Mouse (Mus musculus) forebrain, embryonic 11.5 days (tissue): ENCODE measurements around the gene Zfp366. TPM values are rescaled to one million over a fixed set of nuclear protein-coding genes. Genes with fewer than 3 reads are reported as not detected.

Experiments used
- ATAC-seq: fragments of 200-750 bp; cut with Nextera tagmentation; replicated peaks from 2 replicates; pipeline ENCODE4 v1.8.0; 2017; ENCODE audit warnings: moderate TSS enrichment; ENCODE audit not compliant: low FRiP score
- DNase-seq: peaks from one replicate; pipeline ENCODE4 v3.0.0-alpha.2; 2017; ENCODE audit warnings: low spot score
- H3K27ac ChIP-seq: fragments of 300-500 bp; sonication (generic); 2 replicates; pipeline ENCODE4 v1.5.1; 2014; ENCODE audit warnings: low read depth, low read length
- H3K27me3 ChIP-seq: fragments of 300-500 bp; sonication (generic); 2 replicates; pipeline ENCODE4 v1.6.1; 2014; ENCODE audit warnings: mild to moderate bottlenecking, low read length, mixed read lengths; ENCODE audit not compliant: control insufficient read depth, insufficient read depth
- H3K36me3 ChIP-seq: fragments of 300-500 bp; sonication (generic); 2 replicates; pipeline ENCODE4 v1.6.1; 2014; ENCODE audit warnings: mild to moderate bottlenecking, low read length, moderate library complexity, mixed read lengths; ENCODE audit not compliant: control insufficient read depth, insufficient read depth
- H3K4me1 ChIP-seq: fragments of 300-500 bp; sonication (generic); replicated peaks from 2 replicates; pipeline ENCODE4 v1.6.1; 2014; ENCODE audit warnings: low read length, mixed read lengths; ENCODE audit not compliant: control insufficient read depth, insufficient read depth
- H3K4me2 ChIP-seq: fragments of 300-500 bp; sonication (generic); 2 replicates; pipeline ENCODE4 v1.6.1; 2014; ENCODE audit warnings: low read depth, mild to moderate bottlenecking, low read length, moderate library complexity, mixed read lengths; ENCODE audit not compliant: severe bottlenecking
- H3K4me3 ChIP-seq: fragments of 300-500 bp; sonication (generic); 2 replicates; pipeline ENCODE4 v1.5.1; 2014; ENCODE audit warnings: low read depth, low read length
- H3K9ac ChIP-seq: fragments of 300-500 bp; sonication (generic); 2 replicates; pipeline ENCODE4 v1.6.1; 2014; ENCODE audit warnings: low read length
- H3K9me3 ChIP-seq: fragments of 300-500 bp; sonication (generic); 2 replicates; pipeline ENCODE4 v1.6.1; 2016; ENCODE audit warnings: low read length, mixed read lengths; ENCODE audit not compliant: control insufficient read depth
- WGBS: fragments of 180-500 bp; shearing (Covaris S2); extraction: QIAGEN DNeasy Blood & Tissue Kit; methylation state at CpG from one replicate; pipeline ENCODE4 v1.1.7; 2014; 5-methylcytosine and 5-hydroxymethylcytosine counted together
- polyA plus RNA-seq: library from polyadenylated mRNA; unstranded; fragments of >200 nt; fragmentation: Nextera tagmentation; extraction: Ambion mirVana; gene quantifications from 2 replicates; pipeline ENCODE4 v1.2.1, GENCODE M21; 2014

Gene Zfp366
- polyA plus RNA-seq, 1 experiment from 2014 or later = 0.72 TPM

GRCm38 (mm10) chr13:99237122-99237521 is 52.5 kb downstream of the Zfp366 start:
- Histone ChIP-seq H3K4me1 (peaks cover 6% of the 10 kb centered on the region; the same call in 1 of the 2 replicates), H3K9ac (no peak overlapping the region), H3K9me3 (no peaks in the 10 kb centered on the region), H3K4me2 (no peak overlapping the region), H3K4me3 (no peak overlapping the region), H3K27ac (no peak overlapping the region), H3K27me3 (no peaks in the 10 kb centered on the region), H3K36me3 (no peaks in the 10 kb centered on the region)
- DNase-seq (no peak), ATAC-seq (no peak)
- WGBS = 84% methylated on average over 5 of the region's 5 CpGs

DNA sequence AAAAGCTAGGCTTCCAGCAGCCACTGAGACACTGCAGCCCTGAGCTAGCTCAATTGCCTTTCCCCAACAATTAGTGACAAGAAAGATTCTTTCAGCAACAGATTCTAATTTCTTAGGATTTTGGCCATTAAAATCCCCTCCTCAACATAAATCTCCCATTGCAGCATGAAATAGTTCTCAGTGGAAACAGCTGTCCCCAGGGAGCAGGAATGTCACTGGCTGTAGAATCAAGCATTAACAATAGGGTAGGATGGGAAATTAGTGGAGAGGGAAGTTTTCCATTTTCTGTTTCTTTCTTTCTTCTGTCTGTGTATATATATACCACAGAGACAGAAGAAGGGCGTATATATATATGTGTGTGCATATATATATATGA is 53.2 kb downstream of the Zfp366 start:
- Histone ChIP-seq H3K27ac (no peak overlapping the region), H3K27me3 (no peaks in the 10 kb centered on the region), H3K4me2 (no peak overlapping the region), H3K9me3 (no peaks in the 10 kb centered on the region), H3K4me3 (no peak overlapping the region), H3K9ac (no peak overlapping the region), H3K4me1 (peaks cover 6% of the 10 kb centered on the region; the same call in 1 of the 2 replicates), H3K36me3 (no peaks in the 10 kb centered on the region)
- no peak for DNase-seq
- no peak for ATAC-seq
- 86% methylated on average over 1 of the region's 1 CpGs for WGBS

- 67% methylated on average over 10 of the region's 10 CpGs for WGBS
- no peak overlapping the region for H3K27ac ChIP-seq
- H3K36me3 ChIP-seq = no peaks in the 10 kb centered on the region
- DNase-seq (peak; percentile 59), ATAC-seq (no peak)
- H3K9ac ChIP-seq = no peak overlapping the region
- H3K27me3 ChIP-seq = no peaks in the 10 kb centered on the region
- no peak overlapping the region for H3K4me2 ChIP-seq
- no peak overlapping the region for H3K4me3 ChIP-seq
- H3K4me1 ChIP-seq = peaks cover 6% of the 10 kb centered on the region; the same call in 1 of the 2 replicates
- H3K9me3 ChIP-seq = no peaks in the 10 kb centered on the region
Measured at GRCm38 (mm10) chr13:99238217-99239160, 53.9 kb downstream of the Zfp366 start.

- WGBS = 31% methylated on average over 7 of the region's 7 CpGs
- Histone ChIP-seq H3K4me2 (no peak overlapping the region), H3K9ac (no peak overlapping the region), H3K27me3 (no peaks in the 10 kb centered on the region), H3K4me1 (peaks cover 6% of the 10 kb centered on the region; the same call in 1 of the 2 replicates), H3K4me3 (no peak overlapping the region), H3K36me3 (no peaks in the 10 kb centered on the region), H3K27ac (no peak overlapping the region; the same call in 1 of the 2 replicates), H3K9me3 (no peaks in the 10 kb centered on the region)
- ATAC-seq = no peak
- DNase-seq = no peak
Measured at GRCm38 (mm10) chr13:99239161-99239530, 54.5 kb downstream of the Zfp366 start.

DNA sequence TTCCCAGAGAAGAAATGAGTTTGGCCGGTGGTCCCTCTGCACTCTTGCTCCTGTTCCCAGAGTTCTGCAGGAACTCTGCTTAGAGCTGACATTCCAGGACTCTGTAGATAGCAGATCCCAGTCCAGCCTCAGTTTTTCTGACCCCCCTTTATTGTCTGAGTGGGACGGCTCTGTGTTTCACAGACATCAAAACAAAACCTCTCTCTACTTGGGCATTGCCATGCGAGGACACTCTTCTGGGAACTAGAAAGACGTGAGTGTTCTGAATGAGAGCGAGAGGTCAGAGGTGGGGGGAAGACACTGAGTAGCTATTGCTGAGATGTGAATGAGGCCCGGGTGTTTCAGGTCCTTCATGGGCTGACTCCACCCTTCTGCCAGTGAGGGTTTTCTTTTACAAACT is 55.1 kb downstream of the Zfp366 start:
- no peak overlapping the region for H3K4me2 ChIP-seq
- no peaks in the 10 kb centered on the region for H3K27me3 ChIP-seq
- H3K9me3 ChIP-seq = no peaks in the 10 kb centered on the region
- no peak overlapping the region for H3K4me3 ChIP-seq
- no peak overlapping the region for H3K27ac ChIP-seq
- H3K36me3 ChIP-seq = no peaks in the 10 kb centered on the region
- no peak for ATAC-seq
- no peak overlapping the region for H3K9ac ChIP-seq
- 35% methylated on average over 6 of the region's 6 CpGs for WGBS
- no peak for DNase-seq
- H3K4me1 ChIP-seq = peaks cover 6% of the 10 kb centered on the region; the same call in 1 of the 2 replicates

- no peaks in the 10 kb centered on the region for H3K9me3 ChIP-seq
- WGBS = 89% methylated on average over 3 of the region's 3 CpGs
- no peaks in the 10 kb centered on the region for H3K36me3 ChIP-seq
- H3K4me3 ChIP-seq = no peak overlapping the region
- ATAC-seq (no peak), DNase-seq (no peak)
- no peaks in the 10 kb centered on the region for H3K27me3 ChIP-seq
- H3K4me1 ChIP-seq = peaks cover 6% of the 10 kb centered on the region; the same call in 1 of the 2 replicates
- no peak overlapping the region for H3K27ac ChIP-seq
- no peak overlapping the region for H3K9ac ChIP-seq
- H3K4me2 ChIP-seq = no peak overlapping the region
Measured at GRCm38 (mm10) chr13:99241984-99242383, 57.4 kb downstream of the Zfp366 start.

DNA sequence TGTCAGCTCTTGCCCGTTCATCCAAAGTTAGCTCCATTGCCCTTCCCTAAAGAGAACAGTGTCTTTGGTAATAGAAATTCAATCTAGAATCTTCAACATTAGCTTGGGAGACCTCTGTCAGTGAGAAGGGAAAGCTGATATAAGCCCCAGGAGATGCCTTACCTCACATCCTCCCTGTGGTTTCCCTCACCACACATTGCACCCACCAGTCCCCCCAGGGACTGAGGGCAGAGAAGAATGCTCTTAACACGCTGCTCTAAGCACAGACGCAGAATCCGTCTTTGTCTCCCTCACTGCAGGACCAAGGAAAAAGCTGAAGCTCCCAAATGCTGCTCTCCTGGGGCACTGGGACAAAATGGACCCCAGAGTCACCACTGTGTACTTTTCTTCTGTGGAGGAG is 58.3 kb downstream of the Zfp366 start:
- Histone ChIP-seq H3K4me2 (no peak overlapping the region), H3K27ac (no peak overlapping the region), H3K4me1 (peaks cover 6% of the 10 kb centered on the region; the same call in 1 of the 2 replicates), H3K9me3 (no peaks in the 10 kb centered on the region), H3K36me3 (no peaks in the 10 kb centered on the region), H3K4me3 (no peak overlapping the region), H3K27me3 (no peaks in the 10 kb centered on the region), H3K9ac (no peak overlapping the region)
- ATAC-seq (no peak), DNase-seq (no peak)
- 78% methylated on average over 4 of the region's 4 CpGs for WGBS

DNA sequence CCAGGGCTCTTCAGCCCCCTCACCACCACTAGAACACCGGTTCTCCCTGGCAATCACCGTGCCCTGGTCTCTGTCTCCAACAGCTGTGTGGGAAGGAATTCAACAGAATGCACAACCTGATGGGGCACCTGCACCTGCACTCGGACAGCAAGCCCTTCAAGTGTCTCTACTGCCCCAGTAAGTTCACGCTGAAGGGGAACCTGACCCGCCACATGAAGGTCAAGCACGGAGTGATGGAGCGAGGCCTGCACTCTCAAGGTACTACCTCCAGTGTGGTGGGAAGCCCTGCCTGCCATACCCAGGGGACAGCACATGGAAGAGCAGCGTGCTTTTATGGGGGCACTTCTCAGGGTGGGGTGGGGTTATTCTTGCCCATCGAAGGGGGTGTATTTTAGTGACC is 59.2 kb downstream of the Zfp366 start:
- ATAC-seq = no peak
- no peak for DNase-seq
- WGBS = 96% methylated on average over 9 of the region's 9 CpGs
- Histone ChIP-seq H3K9ac (no peak overlapping the region), H3K9me3 (no peaks in the 10 kb centered on the region), H3K4me3 (no peak overlapping the region), H3K4me1 (peaks cover 6% of the 10 kb centered on the region; the same call in 1 of the 2 replicates), H3K27me3 (no peaks in the 10 kb centered on the region), H3K4me2 (no peak overlapping the region), H3K36me3 (no peaks in the 10 kb centered on the region), H3K27ac (no peak overlapping the region)

DNA sequence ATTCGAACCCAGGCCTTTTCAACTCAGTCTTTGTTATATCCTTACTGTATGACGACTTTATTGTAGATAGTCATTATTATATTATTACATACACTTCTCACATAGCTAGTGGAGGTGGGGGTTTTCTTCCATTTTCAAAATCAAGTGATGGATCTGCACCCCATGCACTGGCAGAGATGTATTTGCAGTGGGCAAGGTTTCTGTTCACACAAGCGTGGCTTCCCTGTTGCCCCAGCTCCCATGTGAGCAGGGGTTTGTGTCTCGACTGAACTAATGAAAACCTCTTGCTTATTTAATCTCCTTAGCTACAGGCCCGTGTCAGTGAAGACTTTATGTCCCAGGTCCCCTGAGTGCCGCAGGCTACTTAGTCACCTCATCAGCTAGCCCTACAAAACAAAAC is 59.8 kb downstream of the Zfp366 start:
- no peak overlapping the region for H3K27ac ChIP-seq
- no peaks in the 10 kb centered on the region for H3K36me3 ChIP-seq
- H3K4me3 ChIP-seq = no peak overlapping the region
- H3K9ac ChIP-seq = no peak overlapping the region
- DNase-seq = no peak
- H3K4me1 ChIP-seq = peaks cover 2% of the 10 kb centered on the region; the same call in 1 of the 2 replicates
- WGBS = 39% methylated on average over 6 of the region's 6 CpGs
- H3K9me3 ChIP-seq = no peaks in the 10 kb centered on the region
- no peaks in the 10 kb centered on the region for H3K27me3 ChIP-seq
- no peak overlapping the region for H3K4me2 ChIP-seq
- no peak for ATAC-seq
